Mouse (Mus musculus) frontal cortex, postnatal 10 days (tissue): ENCODE results near the gene Ppdpf.

Experiments used
- DNase-seq, 2 experiments: peaks; one replicate each; pipeline ENCODE4 v3.0.0; 2022; ENCODE audit warnings: low spot score in 2 of 2, mixed read lengths in 1 of 2

Ppdpf gene

GRCm38 (mm10) chr2:181218881-181219485, 31.9 kb downstream of the Ppdpf start:
- no peak for DNase-seq

- peak; percentile 33 to 55 for DNase-seq
Observed at GRCm38 (mm10) chr2:181219538-181220216, 32.6 kb downstream of the Ppdpf start, which contains the start of gene Fndc11. TSS of gene Fndc11 (plus strand) at chr2:181220013.

- no peak for DNase-seq
Observed at GRCm38 (mm10) chr2:181220361-181220760, 33.3 kb downstream of the Ppdpf start.

GRCm38 (mm10) chr2:181224994-181225393, 37.9 kb downstream of the Ppdpf start:
- DNase-seq: no peak

GRCm38 (mm10) chr2:181227122-181227521, 40.1 kb downstream of the Ppdpf start:
- no peak for DNase-seq

- DNase-seq: no peak
Observed at GRCm38 (mm10) chr2:181228335-181228734, 41.3 kb downstream of the Ppdpf start.

- DNase-seq: no peak
Observed at GRCm38 (mm10) chr2:181231171-181231570, 44.1 kb downstream of the Ppdpf start.

- DNase-seq: no peak
Observed at GRCm38 (mm10) chr2:181233443-181233842, 46.4 kb downstream of the Ppdpf start.

- DNase-seq: no peak
Observed at GRCm38 (mm10) chr2:181234680-181235079, 47.6 kb downstream of the Ppdpf start.

GRCm38 (mm10) chr2:181235681-181236566, 48.9 kb downstream of the Ppdpf start:
- no peak for DNase-seq

- DNase-seq: no peak
Observed at GRCm38 (mm10) chr2:181237251-181238014, 50.4 kb downstream of the Ppdpf start.

- no peak for DNase-seq
Observed at GRCm38 (mm10) chr2:181238091-181238610, 51.1 kb downstream of the Ppdpf start.
